Mouse (Mus musculus) limb, embryonic 12.5 days (tissue): Measurements from ENCODE around the gene Mettl9. TPM values are rescaled to one million over a fixed set of nuclear protein-coding genes. Genes with fewer than 3 reads are reported as not detected.
A peak's percentile ranks its signal among the peaks of the same experiment; 100 is the strongest.

ENCODE experiments used
- ATAC-seq: fragments of 200-750 bp; cut with Nextera tagmentation; 2 replicates; pipeline ENCODE4 v1.8.0; 2017; ENCODE audit warnings: low read depth, moderate TSS enrichment; ENCODE audit not compliant: insufficient number of reproducible peaks, insufficient read depth, low FRiP score, low TSS enrichment
- H3K27ac ChIP-seq: fragments of 300-500 bp; sonication (generic); 2 replicates; pipeline ENCODE4 v1.5.1; 2016; ENCODE audit warnings: mild to moderate bottlenecking, moderate library complexity
- H3K27me3 ChIP-seq: fragments of 300-500 bp; sonication (generic); 2 replicates; pipeline ENCODE4 v1.6.1; 2016; ENCODE audit warnings: mild to moderate bottlenecking, moderate library complexity
- H3K36me3 ChIP-seq: fragments of 300-500 bp; sonication (generic); 2 replicates; pipeline ENCODE4 v1.6.1; 2016; ENCODE audit warnings: mild to moderate bottlenecking, moderate library complexity
- H3K4me1 ChIP-seq: fragments of 300-500 bp; sonication (generic); replicated peaks from 2 replicates; pipeline ENCODE4 v1.6.1; 2016
- H3K4me2 ChIP-seq: fragments of 300-500 bp; sonication (generic); 2 replicates; pipeline ENCODE4 v1.6.1; 2016; ENCODE audit warnings: mild to moderate bottlenecking, moderate library complexity
- H3K4me3 ChIP-seq: fragments of 300-500 bp; sonication (generic); replicated peaks from 2 replicates; pipeline ENCODE4 v1.5.1; 2016; ENCODE audit warnings: mild to moderate bottlenecking
- H3K9ac ChIP-seq: fragments of 300-500 bp; sonication (generic); replicated peaks from 2 replicates; pipeline ENCODE4 v1.6.1; 2016; ENCODE audit warnings: mild to moderate bottlenecking, moderate library complexity
- H3K9me3 ChIP-seq: fragments of 300-500 bp; sonication (generic); 2 replicates; pipeline ENCODE4 v1.6.1; 2016; ENCODE audit warnings: mild to moderate bottlenecking, moderate library complexity
- WGBS: fragments of 180-500 bp; shearing (Covaris S2); methylation state at CpG from one replicate; pipeline ENCODE4 v1.1.7; 2016; 5-methylcytosine and 5-hydroxymethylcytosine counted together
- polyA plus RNA-seq: library from polyadenylated mRNA; unstranded; fragments of >200 nt; fragmentation: Nextera tagmentation; extraction: Ambion mirVana; gene quantifications from 2 replicates; pipeline ENCODE4 v1.2.1, GENCODE M21; 2016

Mettl9 gene
- 309 and 334 TPM in 2 replicates for polyA plus RNA-seq

DNA sequence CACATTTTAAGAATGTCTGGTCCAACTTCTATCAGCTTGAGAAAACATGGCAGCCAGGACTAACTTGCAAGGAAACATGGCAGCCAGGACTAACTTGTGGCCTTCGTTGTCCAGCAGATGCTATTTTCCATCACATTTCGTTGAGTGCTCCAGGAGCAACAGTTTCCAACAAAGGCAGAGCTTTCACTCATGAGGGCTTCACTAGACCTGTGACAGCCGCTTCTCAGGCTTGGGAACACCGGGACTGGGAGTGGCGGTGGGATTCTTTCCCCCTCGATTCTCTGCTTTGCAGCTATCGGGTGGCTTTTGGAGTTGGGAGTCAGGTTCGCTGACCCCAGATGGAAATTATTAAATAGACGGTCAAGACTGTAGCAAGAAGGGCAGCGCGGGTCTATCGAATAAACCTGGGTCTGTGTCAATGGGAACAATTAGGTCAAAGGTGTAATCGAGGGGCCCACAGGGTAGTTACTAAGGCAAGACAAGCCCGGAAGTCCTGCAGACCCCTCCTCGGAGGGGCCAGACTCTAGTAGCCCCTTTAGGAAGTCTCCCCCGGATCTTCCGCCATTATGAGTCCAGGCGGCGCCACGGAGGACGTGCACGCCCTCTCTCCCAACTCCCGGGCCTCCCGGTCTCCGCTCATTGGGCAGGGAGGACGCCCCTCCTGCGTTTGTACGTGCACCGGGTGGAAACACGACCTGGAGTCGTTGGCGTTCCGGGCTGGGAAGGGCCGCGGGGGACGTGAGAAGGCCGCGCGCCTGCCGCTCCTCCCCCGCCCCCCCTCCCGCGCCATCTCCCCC, at the start of gene Mettl9:
Gene Mettl9, plus strand, starts transcription at position 590 of the 797 bp plus-strand sequence.
- WGBS: 3% methylated on average over 35 of the region's 43 CpGs

DNA sequence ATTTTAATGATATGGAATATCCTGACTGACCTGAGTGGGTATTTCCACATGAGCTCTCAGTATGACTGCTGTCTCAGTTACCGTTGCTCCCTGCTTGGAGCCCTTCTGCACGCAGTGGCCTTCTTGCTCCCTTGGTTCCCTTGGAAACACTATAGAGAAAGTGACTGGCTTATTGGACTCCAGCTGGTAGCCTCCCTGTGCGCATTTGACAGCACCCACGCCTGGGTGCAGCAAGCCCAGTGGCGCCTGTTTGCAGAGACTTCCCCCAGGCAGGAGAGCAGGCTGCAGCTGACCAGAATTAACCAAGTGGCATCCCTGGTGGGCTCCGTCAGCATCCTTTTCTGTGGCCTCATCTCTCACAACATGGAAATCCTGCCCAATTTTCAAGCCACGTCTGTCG, 43.1 kb upstream of the Mettl9 start:
- H3K36me3 ChIP-seq: no peaks in the 10 kb centered on the region
- H3K27me3 ChIP-seq: no peaks in the 10 kb centered on the region
- no peak overlapping the region for H3K27ac ChIP-seq
- WGBS: 77% methylated on average over 8 of the region's 8 CpGs
- no peak overlapping the region for H3K9ac ChIP-seq
- H3K4me2 ChIP-seq: no peak overlapping the region
- no peaks in the 10 kb centered on the region for H3K4me1 ChIP-seq
- H3K9me3 ChIP-seq: no peaks in the 10 kb centered on the region
- H3K4me3 ChIP-seq: no peak overlapping the region
- no peak for ATAC-seq

More for the DNA sequence above, at the start of gene Mettl9:
- H3K9me3 ChIP-seq: no peaks in the 10 kb centered on the region
- peak; percentile 96 for ATAC-seq
- peaks cover 30% of the 10 kb centered on the region for H3K4me1 ChIP-seq
- H3K36me3 ChIP-seq: no peaks in the 10 kb centered on the region
- peak within 1 kb of the TSS; percentile 99 for H3K9ac ChIP-seq
- H3K4me3 ChIP-seq: peak within 1 kb of the TSS; percentile 95
- no peaks in the 10 kb centered on the region; the same call in 1 of the 2 replicates for H3K27me3 ChIP-seq
- peak within 1 kb of the TSS; percentile 75 for H3K4me2 ChIP-seq
- H3K27ac ChIP-seq: peak within 1 kb of the TSS; percentile 99

DNA sequence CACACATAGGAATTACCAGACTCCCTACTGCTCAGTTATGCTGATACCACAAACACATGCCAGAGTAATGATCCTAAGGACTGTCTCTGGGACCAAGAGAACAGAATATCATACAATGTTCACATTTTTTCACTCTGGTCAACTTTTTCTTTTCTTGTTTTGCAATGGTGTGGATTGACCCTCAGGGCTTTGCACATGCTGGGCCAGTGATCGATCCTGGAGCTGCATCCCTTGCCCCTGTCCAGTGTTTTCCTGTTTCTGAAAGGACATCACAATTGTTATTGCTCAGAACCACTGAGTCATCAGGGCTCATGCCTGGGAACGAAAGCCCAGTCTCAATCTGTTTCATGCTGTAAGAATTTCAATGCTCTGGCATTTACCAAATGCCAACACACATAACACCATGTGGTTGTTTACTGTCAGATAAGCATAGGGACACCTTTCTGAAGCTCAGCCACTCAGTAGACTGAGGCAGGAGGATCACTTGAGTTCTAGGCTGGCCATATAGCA, 35.2 kb upstream of the Mettl9 start:
- 80% methylated on average over 2 of the region's 2 CpGs for WGBS
- Histone ChIP-seq H3K27me3 (no peaks in the 10 kb centered on the region), H3K9me3 (no peaks in the 10 kb centered on the region), H3K36me3 (no peaks in the 10 kb centered on the region), H3K27ac (no peak overlapping the region), H3K4me3 (no peak overlapping the region), H3K9ac (no peak overlapping the region), H3K4me1 (no peaks in the 10 kb centered on the region), H3K4me2 (no peak overlapping the region)
- no peak for ATAC-seq

DNA sequence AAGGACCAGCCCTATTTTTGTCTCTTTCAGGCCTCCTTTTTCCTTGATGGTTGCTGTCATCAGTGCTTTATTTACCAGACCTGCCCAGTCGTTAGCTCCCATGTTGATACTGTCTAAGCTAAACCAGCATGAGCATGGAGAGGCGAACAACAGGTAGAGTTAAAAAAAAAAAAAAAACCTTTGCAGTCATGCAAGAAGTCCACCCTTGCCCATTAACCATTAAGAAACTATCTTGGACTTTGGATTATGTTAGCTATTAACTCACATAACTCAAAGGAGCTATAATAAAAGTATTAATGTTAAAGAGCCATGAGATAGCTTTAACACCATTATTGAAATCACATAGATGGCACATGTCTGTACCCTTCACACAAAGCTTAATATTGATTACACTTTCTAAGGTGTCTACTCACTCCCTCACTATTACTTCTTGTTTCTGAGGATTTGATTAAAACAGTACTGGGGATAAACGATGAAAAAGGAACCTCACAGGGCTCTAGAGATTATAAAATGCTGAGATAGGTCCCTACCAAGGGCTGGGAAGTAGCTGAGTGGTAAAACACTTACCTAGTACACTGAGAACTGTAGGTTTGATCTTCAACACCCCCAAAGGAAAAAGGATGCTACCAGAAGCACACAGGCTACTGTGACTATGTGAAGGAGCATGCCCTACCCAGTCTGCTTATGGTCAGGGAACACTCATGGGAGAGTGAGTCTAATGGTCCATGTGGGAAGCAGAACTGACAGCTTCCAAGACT, 34.0 kb upstream of the Mettl9 start:
- Histone ChIP-seq H3K36me3 (no peaks in the 10 kb centered on the region), H3K4me2 (no peak overlapping the region), H3K4me1 (no peaks in the 10 kb centered on the region), H3K9me3 (no peaks in the 10 kb centered on the region), H3K27ac (no peak overlapping the region), H3K9ac (no peak overlapping the region), H3K4me3 (no peak overlapping the region), H3K27me3 (no peaks in the 10 kb centered on the region)
- WGBS: 75% methylated on average over 3 of the region's 3 CpGs
- no peak for ATAC-seq

DNA sequence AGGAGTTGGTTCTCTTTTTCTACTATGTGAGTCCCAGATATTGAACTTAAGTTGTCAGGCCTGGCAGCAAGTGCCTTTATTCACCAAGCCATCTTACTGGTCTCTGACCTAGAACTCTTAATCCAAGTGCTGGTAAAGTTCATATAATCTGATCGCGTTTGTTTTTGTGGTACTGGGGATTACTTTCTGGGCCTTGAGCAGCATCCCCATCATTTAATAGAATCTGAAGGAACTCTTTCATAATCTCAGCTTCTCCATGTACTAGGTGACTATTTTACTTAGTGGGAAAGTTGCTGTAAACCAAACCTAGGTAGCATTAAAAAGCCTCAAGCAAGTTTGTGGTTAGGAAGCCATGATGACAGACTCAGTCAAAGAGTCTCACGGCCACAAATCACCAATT, 32.4 kb upstream of the Mettl9 start:
- 91% methylated on average over 3 of the region's 3 CpGs for WGBS
- H3K27ac ChIP-seq: no peak overlapping the region
- no peak for ATAC-seq

DNA sequence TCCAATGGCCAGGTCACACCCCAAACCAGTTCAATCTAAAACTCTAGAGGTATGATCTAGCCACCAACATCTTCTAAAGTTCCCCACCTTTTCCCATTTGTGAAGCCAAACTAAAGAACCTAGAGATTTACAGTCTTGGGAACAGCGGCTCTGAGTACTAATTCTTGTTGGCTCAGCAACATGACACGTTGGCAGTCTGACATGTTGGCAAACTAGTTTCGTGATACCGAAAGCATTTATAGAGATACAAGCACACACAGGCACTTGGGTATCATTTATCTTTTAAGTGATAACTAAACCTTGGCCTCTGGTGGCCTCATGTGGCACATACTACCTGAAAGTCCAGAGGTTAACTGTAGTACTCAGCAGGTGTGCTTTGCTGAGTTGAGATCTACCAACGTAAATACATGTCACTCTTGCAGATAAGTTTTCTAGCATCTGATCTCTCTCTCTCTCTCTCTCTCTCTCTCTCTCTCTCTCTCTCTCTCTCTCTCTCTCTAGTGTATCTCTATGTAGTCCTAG, 31.8 kb upstream of the Mettl9 start:
- no peak for ATAC-seq
- Histone ChIP-seq H3K27me3 (no peaks in the 10 kb centered on the region), H3K9ac (no peak overlapping the region), H3K27ac (no peak overlapping the region), H3K36me3 (no peaks in the 10 kb centered on the region), H3K4me3 (no peak overlapping the region), H3K4me2 (no peak overlapping the region), H3K9me3 (no peaks in the 10 kb centered on the region), H3K4me1 (no peaks in the 10 kb centered on the region)
- WGBS: 80% methylated on average over 5 of the region's 5 CpGs

More for the DNA sequence above, 32.4 kb upstream of the Mettl9 start:
- Histone ChIP-seq H3K9me3 (no peaks in the 10 kb centered on the region), H3K4me2 (no peak overlapping the region), H3K4me3 (no peak overlapping the region), H3K9ac (no peak overlapping the region), H3K27me3 (no peaks in the 10 kb centered on the region), H3K36me3 (no peaks in the 10 kb centered on the region), H3K4me1 (no peaks in the 10 kb centered on the region)

DNA sequence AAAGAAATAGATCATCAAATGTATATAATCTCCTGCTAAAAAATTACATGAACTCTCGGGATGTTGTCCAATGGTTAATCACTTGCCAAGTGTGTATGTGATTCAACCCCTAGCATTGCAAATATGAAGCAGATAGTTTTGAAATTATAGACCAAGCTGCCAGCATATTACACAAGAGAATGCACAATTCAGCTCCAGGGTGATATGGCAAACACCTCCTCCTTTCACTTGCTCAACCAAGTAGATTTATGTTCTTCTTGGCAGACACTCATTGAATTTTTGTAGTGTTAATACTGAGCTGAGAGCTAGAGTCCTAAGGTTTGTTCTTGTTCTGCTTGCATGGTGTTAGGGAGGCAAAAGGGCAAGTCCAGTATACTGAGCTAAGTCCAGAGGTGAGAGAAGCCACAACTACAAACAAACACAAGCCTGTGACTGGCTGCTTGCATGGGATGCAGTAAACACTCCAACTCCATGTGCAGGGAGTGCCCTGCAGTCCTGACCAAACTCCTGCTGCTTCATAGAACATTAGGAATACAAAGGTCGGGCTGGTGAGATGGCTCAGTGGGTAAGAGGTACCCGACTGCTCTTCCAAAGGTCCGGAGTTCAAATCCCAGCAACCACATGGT, 30.3 kb upstream of the Mettl9 start:
- no peak for ATAC-seq
- no peaks in the 10 kb centered on the region for H3K27me3 ChIP-seq
- no peaks in the 10 kb centered on the region for H3K4me1 ChIP-seq
- H3K9me3 ChIP-seq: no peaks in the 10 kb centered on the region
- H3K9ac ChIP-seq: no peak overlapping the region
- H3K4me2 ChIP-seq: no peak overlapping the region
- H3K27ac ChIP-seq: no peak overlapping the region
- H3K36me3 ChIP-seq: no peaks in the 10 kb centered on the region
- H3K4me3 ChIP-seq: no peak overlapping the region
- WGBS: 80% methylated on average over 4 of the region's 4 CpGs

DNA sequence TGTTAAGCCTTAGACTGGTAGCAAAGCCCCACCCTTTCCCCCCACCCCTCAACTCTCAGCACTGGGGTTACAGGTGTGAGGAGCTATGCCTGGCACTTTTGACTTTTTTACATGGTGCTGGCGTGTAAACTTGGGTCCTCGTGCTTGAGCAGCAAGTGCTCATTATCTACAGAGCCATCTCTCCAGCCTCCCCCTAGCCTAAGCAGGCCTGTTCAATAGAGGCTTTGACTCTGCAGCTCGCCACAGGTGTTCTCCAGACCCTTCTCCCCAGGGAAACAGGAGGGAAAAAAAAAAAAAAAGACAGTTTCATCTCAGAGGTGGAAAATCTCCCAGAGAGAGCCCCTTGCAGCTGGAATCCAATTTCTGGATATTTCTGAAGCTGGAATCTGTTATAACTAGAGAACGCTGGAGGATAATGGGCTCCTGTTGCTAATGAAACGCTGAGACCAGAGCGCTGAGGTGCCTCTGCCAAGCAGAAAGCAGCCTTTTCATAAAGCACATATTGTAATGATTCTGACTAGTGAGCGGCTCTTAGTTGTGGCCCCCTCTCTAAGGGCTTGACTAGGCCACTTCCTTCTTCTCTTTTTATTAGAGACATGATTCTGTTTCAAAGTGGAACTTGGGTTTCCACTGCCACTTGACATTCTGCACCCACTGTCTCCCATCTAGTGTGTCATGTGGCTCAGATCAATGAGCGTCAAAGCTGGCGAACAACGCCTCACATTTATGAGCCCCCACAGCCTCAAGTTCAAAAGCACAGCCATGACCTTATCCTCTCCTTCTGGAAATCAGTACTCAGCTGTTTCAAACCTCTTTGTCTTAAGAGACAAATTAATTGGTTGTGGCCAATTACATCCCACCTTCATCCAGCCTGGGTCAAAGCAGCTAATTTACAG, 22.2 kb upstream of the Mettl9 start:
- 11% methylated on average over 10 of the region's 10 CpGs for WGBS
- H3K36me3 ChIP-seq: no peaks in the 10 kb centered on the region
- H3K9ac ChIP-seq: no peak overlapping the region
- peak overlapping the region; percentile 21 for H3K4me2 ChIP-seq
- H3K27ac ChIP-seq: peak overlapping the region; percentile 85
- H3K9me3 ChIP-seq: no peaks in the 10 kb centered on the region
- peaks cover 21% of the 10 kb centered on the region for H3K4me1 ChIP-seq
- no peak overlapping the region for H3K4me3 ChIP-seq
- no peaks in the 10 kb centered on the region for H3K27me3 ChIP-seq
- peak; percentile 85 for ATAC-seq

DNA sequence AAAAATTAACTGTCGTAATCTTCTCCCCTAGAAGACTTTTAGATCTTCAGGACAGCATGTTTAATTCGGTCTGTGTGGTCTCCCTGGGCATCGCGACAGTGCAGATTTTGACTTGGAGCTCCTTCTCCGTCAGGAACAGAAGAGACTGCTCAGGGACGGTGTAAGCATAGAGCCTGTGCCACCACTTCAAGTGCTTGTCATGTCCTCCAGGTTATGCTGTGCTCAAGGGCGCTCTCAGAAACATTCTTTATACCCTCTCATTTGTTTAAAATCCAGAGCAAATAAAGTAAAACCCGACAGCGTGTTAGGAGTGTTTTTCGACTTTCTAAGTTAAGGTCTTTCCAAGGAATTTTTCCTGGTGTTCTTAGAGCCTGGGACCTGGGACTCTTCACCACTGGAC, 19.8 kb upstream of the Mettl9 start:
- Histone ChIP-seq H3K9ac (no peak overlapping the region), H3K4me1 (peaks cover 21% of the 10 kb centered on the region), H3K4me3 (no peak overlapping the region), H3K27me3 (no peaks in the 10 kb centered on the region), H3K36me3 (no peaks in the 10 kb centered on the region), H3K4me2 (no peak overlapping the region), H3K9me3 (no peaks in the 10 kb centered on the region), H3K27ac (no peak overlapping the region)
- 90% methylated on average over 10 of the region's 10 CpGs for WGBS
- no peak for ATAC-seq

DNA sequence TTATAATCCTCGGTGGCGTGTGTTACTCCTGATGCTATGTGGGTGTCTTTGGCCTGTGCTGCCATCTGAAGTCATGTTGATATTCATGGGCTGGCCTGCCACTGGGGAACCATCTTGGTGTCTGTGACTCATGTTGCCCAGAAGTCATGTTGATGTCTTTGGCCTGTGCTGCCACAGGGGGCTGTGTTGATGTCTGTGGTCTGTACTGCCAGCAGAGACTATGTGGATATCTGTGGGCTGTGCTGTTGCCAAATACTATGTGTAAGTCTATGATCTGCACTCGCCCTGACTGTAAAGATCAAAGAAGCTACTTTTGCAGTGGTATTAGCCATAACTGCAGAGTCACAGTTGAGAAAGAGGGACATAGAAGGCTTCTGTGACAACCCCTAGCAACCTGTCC, 15.5 kb upstream of the Mettl9 start:
- Histone ChIP-seq H3K4me1 (no peaks in the 10 kb centered on the region), H3K4me2 (no peak overlapping the region), H3K27ac (no peak overlapping the region), H3K27me3 (no peaks in the 10 kb centered on the region), H3K4me3 (no peak overlapping the region), H3K36me3 (no peaks in the 10 kb centered on the region), H3K9ac (no peak overlapping the region), H3K9me3 (no peaks in the 10 kb centered on the region)
- WGBS: 90% methylated on average over 3 of the region's 3 CpGs
- ATAC-seq: no peak
